Mouse (Mus musculus): Measurements from ENCODE around the gene Atp13a2.

DNA sequence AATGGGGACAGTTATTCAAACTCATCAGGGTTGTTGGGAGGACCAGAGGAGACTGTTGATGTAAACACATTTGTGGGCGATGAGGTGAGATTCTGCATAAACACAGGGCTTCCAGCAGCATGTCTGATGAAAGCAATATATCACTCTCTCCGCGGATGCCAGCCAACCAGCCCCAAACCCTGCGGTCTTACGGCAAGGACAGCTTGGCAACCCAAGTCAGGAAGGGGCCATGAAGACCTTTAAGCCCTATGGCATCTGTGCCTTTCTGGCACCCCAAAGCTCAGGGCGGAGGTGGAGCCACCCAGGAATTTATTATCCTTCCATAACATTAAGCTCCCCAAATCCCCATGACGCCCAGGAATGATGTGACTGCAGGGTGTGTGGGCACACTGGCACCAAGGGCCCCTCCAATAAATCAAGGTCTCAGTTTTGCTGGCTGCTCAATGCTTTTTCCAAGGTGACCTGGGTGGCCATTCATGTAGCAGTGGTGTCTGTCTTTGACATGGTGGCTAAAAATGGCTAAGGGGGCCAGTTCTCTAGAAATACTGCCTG, 27.5 kb upstream of the Atp13a2 start:
- no peak for TF ChIP-seq CTCF (conservative IDR thresholded peaks at IDR 0.05; ENCODE audit: low read length)
- no peak for TF ChIP-seq POU5F1 (IDR thresholded peaks at IDR 0.05; ENCODE audit: borderline replicate concordance, low read length)
- no peak for TF ChIP-seq NANOG (IDR thresholded peaks at IDR 0.05; ENCODE audit: borderline replicate concordance, low read length)

Measured in E14TG2a.4 (cell line).